Mouse (Mus musculus): ENCODE measurements around the gene Rpl21. TPM values are rescaled to one million over a fixed set of nuclear protein-coding genes. Genes with fewer than 3 reads are reported as not detected.
A peak's percentile ranks its signal among the peaks of the same experiment; 100 is the strongest.
"Not testable (repeated sequence)": the region's sequence is repeated elsewhere in the genome, so short reads cannot be mapped to it uniquely, and the experiment has no call there.

The Rpl21 gene
- total RNA-seq, 2 experiments from 2014 or later: 103 to 126 TPM

GRCm38 (mm10) chr5:146867246-146867945, 34.7 kb downstream of the Rpl21 start:
- DNase-seq: peak; percentile 40

DNA sequence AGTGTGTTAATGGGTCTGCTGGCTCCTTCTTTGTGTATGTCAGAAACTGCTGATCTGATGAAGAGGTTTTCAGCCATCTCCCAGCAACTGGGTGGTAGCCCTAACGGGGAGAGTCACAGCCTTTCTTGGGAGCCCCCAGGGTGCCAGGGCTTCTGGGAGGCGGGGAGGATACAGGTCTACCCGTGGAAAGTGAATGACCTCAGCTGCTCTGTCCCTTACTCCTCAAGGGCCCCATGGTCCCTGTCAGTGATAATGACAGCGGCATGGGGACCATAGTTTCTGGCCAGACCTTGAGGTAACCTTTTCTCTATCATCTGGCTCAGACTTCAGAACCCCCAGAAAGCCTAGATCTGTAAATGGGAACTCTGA, 35.2 kb downstream of the Rpl21 start:
- no peak for DNase-seq

- no peak for DNase-seq
Measured at GRCm38 (mm10) chr5:146872981-146873631, 40.4 kb downstream of the Rpl21 start.

- no peak for DNase-seq
Measured at GRCm38 (mm10) chr5:146876024-146876423, 43.3 kb downstream of the Rpl21 start.

DNA sequence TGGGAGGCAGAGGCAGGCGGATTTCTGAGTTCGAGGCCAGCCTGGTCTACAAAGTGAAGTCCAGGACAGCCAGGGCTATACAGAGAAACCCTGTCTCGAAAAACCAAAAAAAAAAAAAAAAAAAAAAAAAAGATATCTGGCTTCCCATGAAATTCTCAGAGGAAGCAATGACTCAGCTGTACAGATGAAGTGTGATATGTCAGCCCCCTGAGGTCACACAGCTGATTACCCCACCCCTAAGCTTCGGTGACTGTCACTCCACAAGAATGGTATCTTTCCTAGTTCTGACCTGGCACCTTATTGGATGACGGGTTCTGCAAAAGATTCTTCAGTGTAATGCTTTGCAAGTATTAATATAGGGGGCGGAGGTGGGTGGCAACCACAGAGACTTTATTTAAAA, 45.2 kb downstream of the Rpl21 start:
- not testable (repeated sequence) for DNase-seq

DNA sequence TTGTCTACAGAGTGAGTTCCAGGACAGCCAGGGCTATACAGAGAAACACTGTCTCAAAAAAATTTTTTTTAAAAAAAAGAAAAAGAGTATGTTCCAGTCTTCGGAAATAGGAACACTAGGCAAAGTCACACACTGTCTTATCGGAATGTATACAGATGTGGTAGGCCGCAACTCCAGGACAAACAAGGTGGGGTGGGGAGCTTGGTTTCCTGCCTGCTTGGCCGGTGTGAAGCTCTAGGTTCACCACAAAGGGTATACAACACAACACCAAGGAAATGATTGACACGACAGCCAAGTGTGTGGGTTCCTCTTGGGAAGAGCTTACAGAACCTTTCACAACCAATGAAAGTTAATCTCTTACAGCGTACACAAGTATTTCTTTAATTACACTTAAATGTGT, 49.6 kb downstream of the Rpl21 start:
- no peak for DNase-seq

DNA sequence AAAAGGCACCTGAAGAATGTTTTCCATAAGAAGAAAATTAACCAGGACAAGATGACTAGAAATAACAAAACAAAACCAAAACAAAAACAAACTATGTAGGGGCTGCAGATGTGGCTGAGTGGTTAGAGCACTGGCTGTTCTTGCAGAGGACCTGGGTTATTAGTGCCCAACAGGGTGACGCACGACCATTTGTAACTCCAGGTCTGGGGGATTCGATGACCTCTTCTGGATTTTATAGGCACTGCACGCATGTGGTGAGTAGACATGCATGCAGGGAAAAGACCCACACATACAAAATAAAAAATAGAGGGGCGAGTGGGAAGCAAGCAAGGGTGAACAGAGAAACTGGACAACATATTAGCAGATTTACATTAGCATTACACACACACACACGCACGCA, 50.4 kb downstream of the Rpl21 start:
- no peak for DNase-seq

DNA sequence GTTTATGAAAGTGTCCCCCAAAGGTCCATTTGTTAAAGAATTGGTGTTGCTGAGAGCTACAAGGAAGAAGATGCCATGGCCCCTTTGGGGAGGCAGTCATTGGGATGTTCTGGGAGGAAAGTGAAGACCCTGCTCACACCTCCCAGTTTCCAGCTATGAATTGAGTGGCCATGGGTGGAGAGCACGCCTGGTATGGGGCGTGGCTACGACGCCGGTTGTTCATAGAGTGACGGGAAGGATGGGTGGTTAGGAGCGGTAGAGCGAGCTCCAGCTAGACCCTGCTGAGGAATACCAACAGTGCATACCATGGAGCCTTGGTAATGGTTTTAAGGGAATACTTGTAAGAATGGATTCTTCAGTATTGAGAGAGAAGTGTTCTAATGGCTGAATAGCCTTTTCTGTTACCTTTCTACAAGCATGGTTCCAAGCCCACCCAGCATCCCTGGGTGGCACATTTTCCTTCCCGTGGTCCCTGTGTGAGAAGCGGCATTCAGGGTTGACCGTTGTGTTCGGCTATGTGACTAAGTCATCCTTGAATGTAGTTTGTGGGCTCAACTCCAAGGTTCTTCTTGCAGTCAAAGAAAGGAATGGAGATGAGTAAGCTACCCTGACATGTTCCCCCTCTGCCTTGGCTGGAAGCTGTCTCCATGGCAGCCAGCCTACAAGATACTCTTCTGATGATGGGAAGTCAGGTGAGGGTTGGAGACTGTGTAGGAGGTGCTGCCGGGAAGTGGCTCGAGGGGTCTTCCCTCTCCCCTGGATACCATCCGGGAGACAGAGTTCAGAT, 51.0 kb downstream of the Rpl21 start:
- no peak for DNase-seq

Other genes with a start within 250 kb of the Rpl21 start
- not detected for gene Gpr12, start 247.7 kb upstream of the Rpl21 start, total RNA-seq (2021)
- 10 to 100 TPM; 14.1 to 16.8 TPM for gene Usp12, start 37.9 kb upstream of the Rpl21 start, total RNA-seq (2021)
- 1 to 10 TPM; 1.2 to 1.9 TPM for gene Rasl11a, start 12.2 kb downstream of the Rpl21 start, total RNA-seq (2021)
- gene Gtf3a, start 115.8 kb downstream of the Rpl21 start, total RNA-seq (2021): 10 to 100 TPM; 23.6 to 25.3 TPM
- 10 to 100 TPM; 20.2 to 20.8 TPM for gene Mtif3, start 130.9 kb downstream of the Rpl21 start, total RNA-seq (2021)
- 1 to 10 TPM; 2.0 to 2.3 TPM for gene Lnx2, start 243.7 kb downstream of the Rpl21 start, total RNA-seq (2021)
- gene Polr1d, start 244.2 kb downstream of the Rpl21 start, total RNA-seq (2021): 10 to 100 TPM; 85.3 to 87.5 TPM

Measured in gastrocnemius, postnatal 25 days (tissue).